Mouse (Mus musculus) adrenal gland, adult (tissue): ENCODE results near the gene Babam2.
"Not testable (repeated sequence)": the region's sequence is repeated elsewhere in the genome, so short reads cannot be mapped to it uniquely, and the experiment has no call there.

ENCODE experiments used
- DNase-seq, 2 experiments: peaks; one replicate each; pipeline ENCODE4 v3.0.0; 2022 to 2023; ENCODE audit warnings: low spot score in 1 of 2; ENCODE audit not compliant: inconsistent age in 2 of 2

The Babam2 gene

DNA sequence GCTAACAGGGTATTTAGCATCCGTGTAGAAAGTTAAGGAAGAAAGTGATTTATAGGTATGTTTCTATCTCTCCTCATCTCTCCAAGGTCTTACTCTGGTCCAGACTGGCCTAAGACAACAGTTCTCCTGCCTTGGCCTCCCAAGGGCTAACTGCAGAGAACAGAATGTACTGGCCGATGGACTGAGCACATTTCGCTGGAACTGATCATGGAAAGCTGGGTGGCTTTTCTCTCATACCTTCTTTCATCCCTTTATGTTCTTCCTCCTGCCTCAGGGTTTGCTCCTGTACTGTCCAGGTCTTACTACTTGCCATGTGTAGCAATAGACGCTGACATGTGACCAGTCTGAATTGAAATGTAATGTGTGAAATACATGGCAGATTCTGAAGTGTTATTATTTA lies 74.4 kb downstream of the Babam2 start:
- peak; percentile 73 to 77 for DNase-seq

DNA sequence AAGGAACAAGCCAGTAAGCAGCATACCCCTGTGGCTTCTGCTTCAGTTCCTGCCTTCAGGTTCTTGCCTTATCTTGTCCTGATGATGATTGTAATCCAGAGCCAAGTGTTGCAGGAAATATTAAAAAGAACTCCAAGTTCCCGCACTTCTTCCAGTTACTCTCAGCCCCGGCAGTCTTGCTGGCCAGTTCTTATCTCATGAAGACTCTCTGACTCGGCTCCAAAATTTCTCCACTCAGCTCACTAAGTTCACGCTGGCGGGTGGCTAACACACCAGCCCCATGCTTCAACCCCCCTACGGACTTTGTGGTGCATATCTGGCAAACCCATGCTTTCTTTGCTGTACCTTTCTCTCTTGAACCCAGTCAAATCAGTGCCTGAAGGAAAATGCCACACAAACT lies 77.5 kb downstream of the Babam2 start:
- DNase-seq = no peak

DNA sequence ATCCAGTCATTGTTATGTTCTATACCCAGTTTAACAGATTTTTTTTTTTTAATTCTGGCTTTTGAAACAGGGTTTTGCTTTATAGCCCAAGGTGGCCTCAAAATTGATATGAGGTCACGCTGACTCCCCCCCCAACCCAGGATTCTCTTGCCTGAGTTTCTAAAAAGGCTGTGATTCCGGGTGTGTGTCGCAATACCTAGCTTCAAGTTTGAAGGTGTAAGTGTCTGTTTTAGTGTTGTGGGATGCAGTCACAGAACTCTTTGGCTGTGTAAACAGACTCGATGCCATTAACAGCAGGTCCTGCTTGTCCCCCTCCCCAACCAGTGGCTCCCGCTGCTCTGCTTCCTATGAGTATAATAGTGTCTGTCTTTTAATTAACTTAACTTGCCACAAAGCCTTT lies 84.1 kb downstream of the Babam2 start:
- no peak for DNase-seq

DNA sequence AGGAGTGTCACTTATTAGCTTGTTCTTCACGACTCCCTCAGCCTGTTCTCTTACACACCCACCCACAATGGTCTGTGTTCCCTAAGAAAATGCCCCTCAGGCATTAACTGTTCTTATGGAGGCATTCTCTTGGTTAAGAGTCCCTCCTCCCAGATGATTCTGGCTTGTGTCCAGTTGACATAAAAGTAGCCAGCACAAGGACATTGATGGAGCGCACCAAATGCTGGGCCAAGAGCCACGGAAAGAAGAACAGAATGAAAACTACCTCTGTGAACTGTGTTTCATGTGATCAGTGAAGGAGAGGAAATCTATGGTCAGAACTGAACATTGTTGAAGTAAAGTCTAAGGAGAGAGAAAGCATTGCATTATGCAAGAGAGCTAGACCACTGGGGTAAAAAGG lies 89.7 kb downstream of the Babam2 start:
- peak; percentile 46 to 77 for DNase-seq

DNA sequence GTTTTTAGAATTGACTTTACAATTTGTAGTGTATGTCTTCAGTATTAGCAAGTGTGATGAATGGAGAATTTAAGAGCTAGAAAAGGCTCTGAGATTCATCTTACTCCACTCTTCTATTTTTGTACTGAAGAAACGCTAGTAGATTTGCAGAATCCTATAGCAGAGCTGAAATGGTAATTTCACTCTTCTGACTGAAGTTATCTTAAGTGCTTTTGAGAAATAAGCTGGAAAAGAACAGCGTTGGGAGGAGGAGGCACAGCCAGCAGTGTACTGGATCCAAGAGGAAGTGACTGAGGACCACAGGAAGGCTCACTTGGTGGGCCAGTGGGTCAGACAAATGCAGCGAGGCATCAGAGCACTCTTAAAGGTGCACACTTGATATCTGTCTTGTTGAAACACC lies 90.1 kb downstream of the Babam2 start:
- no peak for DNase-seq

DNA sequence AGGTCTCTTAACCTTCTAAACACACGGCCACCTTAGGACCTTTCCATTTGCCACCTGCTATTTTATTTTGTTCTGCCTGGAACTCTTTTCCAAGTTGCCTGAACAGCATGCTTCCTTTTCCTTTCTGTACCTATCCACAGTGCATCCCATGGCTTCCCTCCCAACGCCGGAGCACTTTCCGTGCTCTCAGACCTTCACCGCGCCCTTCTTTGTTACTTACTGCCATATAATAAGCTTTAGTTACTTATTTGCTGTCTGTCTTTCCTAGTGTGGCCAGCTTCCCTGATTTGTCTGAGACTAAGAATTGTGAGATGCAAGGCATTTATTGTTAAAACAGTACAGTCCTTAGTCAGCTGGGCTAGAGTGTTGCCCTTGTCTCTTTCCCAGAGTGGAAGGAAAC lies 94.9 kb downstream of the Babam2 start:
- DNase-seq = peak in 1 of 2 experiments; percentile 65

DNA sequence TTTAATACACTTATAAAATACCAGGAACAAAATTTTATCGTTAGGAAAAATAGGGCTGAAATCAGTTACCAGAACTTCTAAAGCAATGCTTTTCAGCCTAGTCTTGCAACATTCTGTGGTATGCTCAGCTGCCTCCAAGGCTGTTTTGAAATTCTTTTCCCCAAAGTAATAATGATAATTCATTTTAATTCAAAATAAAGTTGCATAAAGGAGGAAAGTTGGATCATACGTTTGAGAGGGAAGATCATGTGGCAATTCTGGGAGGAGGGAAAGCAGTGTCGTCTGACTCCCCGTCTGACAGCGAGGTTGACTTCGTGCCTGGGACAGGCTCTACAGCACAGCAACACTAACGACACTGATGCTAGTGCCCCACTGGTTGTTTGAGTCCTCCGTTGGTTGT lies 95.4 kb downstream of the Babam2 start:
- peak; percentile 48 to 85 for DNase-seq

DNA sequence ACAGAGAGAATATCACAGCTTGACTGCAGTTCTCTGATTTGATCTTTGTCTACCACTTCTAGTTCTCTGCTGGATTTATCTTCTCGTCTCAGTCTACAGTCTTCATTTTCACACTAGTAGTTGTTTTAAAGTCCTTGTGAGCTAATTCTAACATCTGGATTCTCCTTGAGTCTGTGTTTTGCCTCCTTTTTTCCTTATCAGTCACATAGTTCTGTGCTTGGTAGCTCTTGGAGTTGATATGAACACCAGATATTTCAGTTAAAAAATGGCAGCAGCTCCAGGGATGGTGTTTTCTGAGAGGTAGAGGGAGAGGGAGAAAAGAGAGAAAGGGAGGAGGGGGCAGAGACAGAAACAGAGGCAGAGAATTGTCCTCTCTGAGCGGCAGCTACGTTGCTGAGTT lies 97.9 kb downstream of the Babam2 start:
- no peak for DNase-seq

DNA sequence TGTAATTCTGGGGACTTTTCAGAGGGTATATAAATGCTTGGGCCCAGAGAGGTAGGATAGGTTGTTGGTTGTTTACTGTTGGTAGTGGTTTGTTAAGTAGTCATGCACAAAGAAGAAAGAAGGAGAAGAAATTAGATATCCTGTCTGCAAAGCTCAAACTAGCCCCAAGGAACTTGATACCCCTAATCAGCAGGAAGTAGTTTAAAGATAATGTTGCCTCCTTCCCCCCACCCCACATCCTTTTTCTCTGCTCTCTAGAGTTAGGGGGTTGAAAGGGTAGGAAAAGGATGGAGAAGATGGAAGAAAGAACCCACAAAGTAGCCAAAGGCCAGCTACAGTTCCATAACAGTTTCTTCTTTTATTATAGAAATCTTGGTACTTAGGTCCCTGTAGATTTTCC lies 99.5 kb downstream of the Babam2 start:
- no peak for DNase-seq

DNA sequence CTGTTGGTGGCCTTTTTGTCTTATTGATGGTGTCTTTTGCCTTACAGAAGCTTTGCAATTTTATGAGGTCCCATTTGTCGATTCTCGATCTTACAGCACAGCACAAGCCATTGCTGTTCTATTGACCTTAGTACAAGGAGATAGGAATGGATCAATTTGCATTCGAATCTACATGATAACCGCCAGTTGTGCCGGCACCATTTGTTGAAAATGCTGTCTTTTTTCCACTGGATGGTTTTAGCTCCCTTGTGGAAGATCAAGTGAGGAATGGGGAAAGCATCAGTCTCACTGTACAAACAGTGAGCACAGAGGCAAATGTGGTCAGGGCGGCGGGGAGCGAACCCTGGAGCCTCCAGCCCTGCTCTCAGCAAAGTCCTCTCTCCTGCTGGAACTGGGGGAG lies 106.7 kb downstream of the Babam2 start:
- DNase-seq = not testable (repeated sequence)

DNA sequence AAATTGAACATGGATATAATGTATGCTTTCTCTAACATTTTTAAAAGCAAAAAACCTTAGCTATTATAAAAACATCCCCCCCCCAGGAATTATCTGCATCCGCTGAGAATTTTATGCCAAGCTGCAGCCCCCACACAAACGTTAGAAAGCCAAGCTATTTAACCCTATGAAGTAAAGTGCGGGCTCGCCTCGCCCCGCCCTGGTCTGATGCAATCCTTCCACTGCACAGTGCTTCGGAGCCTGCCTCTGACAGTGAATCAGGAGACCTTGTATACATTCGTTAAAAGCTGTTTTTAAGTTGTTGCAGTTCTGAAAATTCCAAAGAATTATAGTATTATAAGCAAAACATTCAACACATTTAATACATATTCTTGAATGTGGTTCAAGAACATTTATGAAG lies 107.3 kb downstream of the Babam2 start:
- DNase-seq = no peak

DNA sequence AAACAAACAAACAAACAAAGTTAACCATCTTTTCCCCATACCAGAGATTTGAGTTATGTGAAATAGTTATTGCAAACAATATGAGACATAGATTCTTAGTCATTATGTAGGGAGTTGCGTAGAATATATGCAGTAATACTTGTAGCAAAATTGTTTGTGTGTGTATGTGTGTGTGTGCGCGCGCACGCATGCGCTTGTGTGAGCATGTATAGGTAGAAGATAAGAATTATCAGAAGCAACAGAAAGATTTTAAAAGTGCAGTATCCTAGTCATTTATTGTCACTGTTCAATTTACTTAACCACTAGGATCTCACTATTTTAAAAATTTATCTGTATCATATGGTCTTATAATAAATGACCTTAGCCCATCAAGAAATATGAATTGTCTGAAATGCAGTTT lies 109.8 kb downstream of the Babam2 start:
- no peak for DNase-seq

DNA sequence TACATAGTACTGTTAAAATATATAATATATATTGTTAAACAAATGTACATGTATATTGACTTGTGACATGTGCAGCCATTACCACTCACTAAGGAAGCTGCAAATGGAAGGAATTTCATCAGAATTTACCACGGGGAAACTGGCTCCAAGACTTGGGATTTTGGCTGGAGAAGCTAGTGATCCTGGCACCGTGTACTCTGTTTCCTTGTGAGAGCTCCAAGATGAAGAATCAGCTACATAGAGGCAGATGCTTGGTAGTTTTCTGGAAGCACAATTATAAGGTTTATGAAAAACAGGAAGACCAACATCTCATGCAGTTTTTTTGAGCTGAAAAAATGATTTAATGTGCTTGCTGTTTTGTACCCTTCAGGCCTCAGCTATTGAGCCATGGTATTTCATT lies 110.8 kb downstream of the Babam2 start:
- DNase-seq = no peak

DNA sequence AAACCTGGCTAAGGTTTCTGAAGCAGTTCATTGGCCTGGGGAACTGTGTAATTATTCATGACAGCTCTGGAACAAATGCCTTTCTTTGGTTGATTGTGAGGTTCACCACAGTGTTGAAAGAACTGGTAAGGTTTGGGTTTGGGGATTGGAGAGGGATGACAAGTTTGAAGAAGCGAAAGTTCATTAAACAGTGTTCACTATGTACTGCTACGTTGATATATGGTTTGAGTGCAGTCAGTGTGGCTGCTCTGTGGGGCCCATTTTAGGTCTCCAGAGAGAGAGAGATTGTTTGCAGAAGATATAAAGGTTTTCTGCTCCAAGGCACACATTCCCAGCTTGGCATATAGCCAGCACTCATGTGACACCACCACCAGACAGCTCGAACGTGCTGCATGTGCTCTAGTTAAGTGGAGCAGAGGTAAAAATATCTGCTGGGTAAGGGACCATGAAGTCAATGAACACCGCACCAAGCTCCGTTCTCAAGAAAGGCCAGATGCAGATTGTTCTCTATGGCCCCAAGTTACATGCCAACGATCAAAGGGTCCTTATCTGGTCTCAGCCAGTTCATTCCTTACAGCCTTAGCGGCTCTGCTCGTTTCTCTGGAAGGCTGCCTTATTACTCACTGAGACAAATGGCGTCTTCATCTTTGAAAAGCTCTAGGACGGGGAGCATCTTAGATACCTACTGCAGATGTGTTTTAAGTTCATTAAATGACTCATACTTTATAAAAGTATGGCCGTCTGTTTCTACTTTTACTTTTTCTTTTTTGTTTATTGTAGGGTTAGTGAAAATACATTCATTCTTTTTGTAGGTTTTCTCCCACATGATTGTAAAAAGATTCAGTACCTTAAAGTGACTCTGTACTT lies 113.5 kb downstream of the Babam2 start:
- peak in 1 of 2 experiments; percentile 65 for DNase-seq

DNA sequence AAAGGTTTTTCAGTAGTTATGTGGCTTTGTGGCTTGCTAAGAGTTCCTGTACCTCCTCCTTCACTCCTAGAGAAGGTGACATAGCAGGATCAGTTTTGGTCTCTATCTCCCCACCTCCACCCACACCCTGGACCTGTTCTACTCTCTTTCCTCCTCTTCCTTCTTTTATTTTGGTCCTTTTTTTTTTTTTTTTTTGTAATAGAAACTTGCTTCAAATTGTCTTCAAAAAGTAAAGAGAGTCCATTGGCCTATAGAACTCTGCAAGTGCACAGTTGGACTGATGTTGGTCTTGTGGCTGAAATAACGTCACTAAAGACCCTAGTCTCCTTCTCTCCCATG lies 114.1 kb downstream of the Babam2 start:
- no peak for DNase-seq

DNA sequence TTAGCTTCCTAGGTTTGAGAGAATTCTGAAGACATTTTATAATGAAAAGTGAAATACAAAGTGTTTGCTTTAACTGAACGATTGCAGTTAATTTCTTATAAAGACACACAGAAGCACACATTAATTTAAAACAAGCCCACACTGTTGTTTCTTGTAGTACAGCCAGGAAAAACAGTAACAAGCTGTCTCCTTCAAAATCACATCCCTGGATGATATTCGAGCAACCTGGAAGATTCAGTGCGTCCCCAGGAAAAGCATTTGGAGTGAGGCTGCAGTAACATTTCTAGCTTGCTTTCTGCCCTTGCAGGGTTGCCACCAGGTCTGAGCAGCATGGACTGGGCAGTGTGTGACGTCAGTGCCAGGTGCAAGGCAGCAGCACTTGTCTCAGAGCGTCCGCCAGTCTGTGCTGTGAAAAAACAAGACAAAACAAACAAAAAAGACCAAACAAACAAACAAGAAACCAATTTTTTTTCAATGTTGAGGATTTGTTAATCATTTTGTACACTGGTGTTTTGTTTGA lies 115.7 kb downstream of the Babam2 start:
- DNase-seq = no peak

DNA sequence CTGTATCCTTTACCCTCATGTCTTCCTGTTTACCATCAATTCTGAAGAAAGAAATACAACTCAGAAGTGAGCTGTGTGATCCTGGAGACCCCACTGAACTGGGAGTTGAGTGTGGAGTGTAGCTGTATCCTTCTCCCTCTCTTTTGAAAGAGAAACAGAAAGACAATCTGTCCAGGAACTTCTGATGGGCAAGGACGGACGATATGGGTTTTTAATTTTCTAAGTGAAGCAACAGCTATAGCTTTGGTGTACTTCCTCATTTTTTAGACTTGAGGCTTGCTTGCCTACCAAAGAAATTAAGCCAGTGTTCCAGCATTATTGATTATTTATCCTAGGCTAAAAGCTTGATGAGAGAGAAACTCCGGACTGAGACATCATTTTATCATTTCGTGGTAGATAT lies 116.6 kb downstream of the Babam2 start:
- no peak for DNase-seq

DNA sequence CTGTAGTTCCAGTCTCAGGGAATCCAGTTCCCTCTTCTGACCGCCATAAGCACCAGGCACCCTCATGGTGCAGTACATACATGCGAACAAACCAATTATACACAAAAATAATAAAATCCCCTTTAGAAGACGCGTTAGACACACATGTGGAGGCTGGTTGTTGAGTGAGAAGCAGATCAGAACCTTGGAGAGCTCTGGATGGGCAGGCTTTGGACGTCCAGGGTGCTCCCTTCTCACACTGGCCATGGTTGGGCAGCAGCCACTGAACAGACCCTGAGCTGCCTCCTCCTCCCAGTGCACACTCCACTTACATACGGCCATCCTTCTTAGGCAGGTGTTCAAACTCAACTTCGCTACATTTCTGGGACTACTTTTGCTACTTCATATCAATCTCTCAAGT lies 117.6 kb downstream of the Babam2 start:
- DNase-seq = peak in 1 of 2 experiments; percentile 70

DNA sequence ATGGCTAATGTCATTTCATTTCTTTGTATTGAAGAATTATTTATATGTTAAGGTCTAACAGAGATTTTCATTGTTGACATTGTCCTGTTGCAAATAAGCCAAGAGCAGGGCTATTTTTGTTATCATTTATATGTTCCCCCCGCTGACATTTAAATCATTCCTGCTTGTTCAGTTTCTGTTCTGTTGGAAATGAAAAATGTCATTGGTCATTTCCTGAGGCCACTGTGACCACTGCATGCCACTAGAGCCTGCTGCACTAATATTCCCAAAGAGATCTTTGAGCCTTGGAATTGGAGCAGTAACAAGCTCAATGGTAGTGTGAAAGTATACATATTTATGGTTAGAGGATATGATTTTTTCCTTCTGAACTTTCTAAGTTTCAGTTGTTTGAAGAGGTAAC lies 118.6 kb downstream of the Babam2 start:
- peak in 1 of 2 experiments; percentile 61 for DNase-seq

DNA sequence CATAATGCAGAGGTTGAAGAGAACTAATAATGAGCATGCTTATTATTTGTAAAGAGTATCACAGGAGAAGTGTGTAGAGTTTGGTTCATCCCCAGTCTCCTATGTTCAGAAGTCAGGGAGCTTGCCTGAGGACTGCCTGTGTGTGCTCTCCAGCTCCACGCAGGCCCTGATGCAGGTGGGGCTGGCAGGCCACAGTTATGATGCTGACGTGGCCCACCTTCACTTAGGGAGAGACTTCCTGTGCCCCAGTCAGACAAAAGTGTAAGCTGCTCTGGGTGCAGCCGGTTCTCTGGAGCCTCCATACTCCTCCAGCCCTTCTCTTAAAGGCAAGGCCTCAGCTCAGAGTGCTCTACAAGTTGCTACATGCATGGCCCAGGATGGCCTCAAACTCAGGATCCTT lies 123.3 kb downstream of the Babam2 start:
- DNase-seq = no peak

DNA sequence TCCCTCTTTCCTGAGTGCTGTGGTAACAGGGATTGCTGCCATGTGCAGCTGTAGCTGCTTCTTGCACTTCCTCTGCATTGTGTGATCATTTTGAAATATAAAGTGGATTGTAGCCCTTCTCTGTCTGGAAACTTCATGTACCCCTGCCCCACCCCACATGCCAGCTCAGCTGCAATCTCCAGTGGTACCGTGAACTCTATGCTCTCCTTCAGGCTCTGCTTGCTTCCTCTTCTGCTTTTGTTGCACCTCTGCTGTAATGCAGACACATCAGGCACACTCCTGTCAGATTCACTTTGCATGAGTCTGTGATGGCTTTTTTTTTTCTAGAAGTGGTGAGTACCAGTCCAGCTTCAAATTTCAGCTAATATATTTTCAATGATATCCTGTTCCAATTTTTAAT lies 123.7 kb downstream of the Babam2 start:
- DNase-seq = no peak

DNA sequence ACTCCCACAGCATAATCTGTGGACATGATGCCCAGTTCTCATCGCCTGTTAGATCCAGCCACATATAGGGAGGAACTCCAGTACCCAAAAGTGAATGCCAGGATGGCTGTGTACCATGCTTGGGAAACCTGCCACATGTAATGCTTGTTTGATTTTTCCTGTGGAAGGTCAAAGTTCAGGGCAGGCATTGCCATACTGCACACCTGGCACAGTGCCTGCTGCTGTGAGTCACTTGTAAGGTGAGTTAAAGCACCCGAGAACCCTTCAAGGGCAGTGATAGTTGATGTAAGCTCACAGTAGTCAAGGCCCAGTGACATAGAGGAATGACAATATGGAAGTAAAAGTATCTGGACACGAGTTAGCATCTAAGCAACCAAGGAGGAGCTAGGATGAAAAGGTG lies 126.2 kb downstream of the Babam2 start:
- DNase-seq = peak; percentile 58 to 82

DNA sequence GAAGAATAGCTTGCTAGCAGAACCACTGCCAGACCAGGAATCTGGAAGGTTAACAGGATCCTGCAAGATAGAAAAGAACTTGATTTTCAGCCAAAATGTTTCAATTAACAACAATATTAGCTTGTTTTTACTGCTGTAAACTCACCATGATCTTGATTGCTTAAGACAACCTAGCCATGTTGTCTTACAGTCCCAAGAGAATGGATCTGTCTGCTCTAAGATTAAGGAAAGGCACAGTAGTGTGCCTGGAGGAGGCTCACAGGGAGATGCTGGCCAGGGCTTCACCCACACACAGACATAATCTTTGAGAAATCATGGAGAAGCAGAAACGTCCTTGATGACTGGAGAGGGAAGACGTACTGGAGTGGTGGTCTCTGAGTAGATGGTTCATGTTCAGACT lies 126.6 kb downstream of the Babam2 start:
- DNase-seq = no peak
